In genomic region chr4:125313252-125313651, GRCm38 (mm10) we compare ENCODE assay signal across 22 mouse cellular contexts.
DNase-seq lines count a peak whose midpoint lies in the region; ATAC-seq lines count a peak whose summit lies in the region.
"Had no signal": no experiment of that assay in that cellular context is flagged by ENCODE, and none has a peak within 500 bp of the region (broad histone marks: within the 10 kb centered on the region; RNA-seq: fewer than 3 reads in every experiment).

No protein-coding gene starts in this region.

- H3K9ac ChIP-seq in neural tube, embryonic 11.5 days (ENCODE audit: low read length), result no peak overlapping the region
- H3K9ac ChIP-seq in forebrain, embryonic 16.5 days (replicated peaks; ENCODE audit: low read depth, low read length), result 0 out of 2 replicates have a peak overlapping the region, but pooled peaks have one; percentile 4
- H3K9ac ChIP-seq: embryonic facial prominence, embryonic 13.5 days; heart, embryonic 15.5 days; midbrain, embryonic 12.5 days had no signal

- H3K4me3 ChIP-seq in neural tube, embryonic 11.5 days (ENCODE audit: low read depth, low read length), result no peak overlapping the region
- no peak overlapping the region for H3K4me3 ChIP-seq in forebrain, embryonic 16.5 days (replicated peaks; ENCODE audit: low read length)
- H3K4me3 ChIP-seq in limb, embryonic 10.5 days, result no peak overlapping the region
- H3K4me3 ChIP-seq: embryonic facial prominence, embryonic 13.5 days; heart, embryonic 15.5 days; midbrain, embryonic 12.5 days had no signal

- no peaks in the 10 kb centered on the region for H3K27me3 ChIP-seq in neural tube, embryonic 11.5 days (ENCODE audit: control insufficient read depth, insufficient read depth, low read length)
- H3K27me3 ChIP-seq in forebrain, embryonic 16.5 days (replicated peaks; ENCODE audit: control insufficient read depth, insufficient read depth, low read length), result no peaks in the 10 kb centered on the region; the same call in 1 of the 2 replicates
- peaks cover 94% of the 10 kb centered on the region for H3K27me3 ChIP-seq in limb, embryonic 10.5 days (ENCODE audit: low read depth, poor library complexity, severe bottlenecking)

- intact Hi-C loops in left cerebral cortex, postnatal 14 days (cut with DNase I), result no loop called here

- DNase-seq in neural tube, embryonic 11.5 days (ENCODE audit: low spot score), result peak; percentile 19
- DNase-seq in neural tube, embryonic 10.5 days (ENCODE audit: extremely low spot score, low spot score), result no peak
- peak; percentile 86 for DNase-seq in ZHBTc4 (ENCODE audit: low read depth, low spot score)
- no peak for DNase-seq in left cerebral cortex, postnatal 14 days (ENCODE audit: low spot score in 2 of 2)
- no peak for DNase-seq in adrenal gland, adult 2 months
- no peak for DNase-seq in limb, embryonic 10.5 days (ENCODE audit: low spot score)
- DNase-seq: B cell, adult 2 months; cerebellum, adult 9-10 months; gastrocnemius, postnatal 25 days; heart, postnatal 4 days; kidney, adult 2 months; kidney, postnatal 10 days; layer of hippocampus, postnatal 36 days; liver; right cerebral cortex, adult 18-20 months; thymus, postnatal 25 days had no signal

- H3K4me2 ChIP-seq in neural tube, embryonic 11.5 days (ENCODE audit: low read depth), result no peak overlapping the region
- H3K4me2 ChIP-seq in forebrain, embryonic 16.5 days (ENCODE audit: low read length), result no peak overlapping the region
- H3K4me2 ChIP-seq: embryonic facial prominence, embryonic 13.5 days; heart, embryonic 15.5 days; midbrain, embryonic 12.5 days had no signal

- H3K9me3 ChIP-seq in neural tube, embryonic 11.5 days (ENCODE audit: control insufficient read depth, low read length), result no peaks in the 10 kb centered on the region
- no peaks in the 10 kb centered on the region for H3K9me3 ChIP-seq in forebrain, embryonic 16.5 days (ENCODE audit: control insufficient read depth, low read length)
- no peaks in the 10 kb centered on the region for H3K9me3 ChIP-seq in limb, embryonic 10.5 days (replicated peaks)
- H3K9me3 ChIP-seq: embryonic facial prominence, embryonic 13.5 days; heart, embryonic 15.5 days; midbrain, embryonic 12.5 days had no signal

- no peak overlapping the region for H3K27ac ChIP-seq in neural tube, embryonic 11.5 days (ENCODE audit: low read depth, low read length)
- H3K27ac ChIP-seq in forebrain, embryonic 16.5 days (ENCODE audit: low read length), result peak overlapping the region; percentile 46; the same call in 1 of the 2 replicates
- no peak overlapping the region for H3K27ac ChIP-seq in limb, embryonic 10.5 days
- H3K27ac ChIP-seq: embryonic facial prominence, embryonic 13.5 days; heart, embryonic 15.5 days; midbrain, embryonic 12.5 days had no signal

- 4% methylated on average over 11 of the region's 11 CpGs for WGBS in neural tube, embryonic 11.5 days
- 0% methylated on average over 11 of the region's 11 CpGs for WGBS in forebrain, embryonic 16.5 days
- 5% methylated on average over 11 of the region's 11 CpGs for WGBS in limb, embryonic 10.5 days

- no peaks in the 10 kb centered on the region for H3K36me3 ChIP-seq in neural tube, embryonic 11.5 days (ENCODE audit: control insufficient read depth, insufficient read depth, low read length)
- H3K36me3 ChIP-seq in forebrain, embryonic 16.5 days (ENCODE audit: control insufficient read depth, insufficient read depth), result no peaks in the 10 kb centered on the region
- no peaks in the 10 kb centered on the region for H3K36me3 ChIP-seq in limb, embryonic 10.5 days
- H3K36me3 ChIP-seq: embryonic facial prominence, embryonic 13.5 days; heart, embryonic 15.5 days; midbrain, embryonic 12.5 days had no signal

- H3K4me1 ChIP-seq in neural tube, embryonic 11.5 days (ENCODE audit: control insufficient read depth, insufficient read depth, low read length), result 0 out of 2 replicates have a peak, but pooled peaks cover 2% of the 10 kb centered on the region
- H3K4me1 ChIP-seq in forebrain, embryonic 16.5 days (replicated peaks; ENCODE audit: control insufficient read depth, insufficient read depth, low read length), result peaks cover 35% of the 10 kb centered on the region
- peaks cover 8% of the 10 kb centered on the region for H3K4me1 ChIP-seq in limb, embryonic 10.5 days
- H3K4me1 ChIP-seq: embryonic facial prominence, embryonic 13.5 days; heart, embryonic 15.5 days had no signal

- no peak for ATAC-seq in neural tube, embryonic 11.5 days (ENCODE audit: insufficient read depth, low FRiP score, low TSS enrichment)
- ATAC-seq in forebrain, embryonic 16.5 days, result peak; percentile 47; the same call in 1 of the 2 replicates
- ATAC-seq: lung, postnatal 0 days; Patski had no signal

Comparison
In these comparisons a context has a peak if more than half of its experiments do, and no peak if none do; other contexts are left out.
1. DNase-seq: peak in neural tube, embryonic 11.5 days (single experiment) and ZHBTc4 (single experiment); none in neural tube, embryonic 10.5 days (single experiment), left cerebral cortex, postnatal 14 days (0 of 2), adrenal gland, adult 2 months (single experiment) and limb, embryonic 10.5 days (single experiment).